Mouse (Mus musculus) gastrocnemius, postnatal 4 days (tissue): ENCODE measurements around the gene Zfp605. TPM values are rescaled to one million over a fixed set of nuclear protein-coding genes. Genes with fewer than 3 reads are reported as not detected.
A peak's percentile ranks its signal among the peaks of the same experiment; 100 is the strongest.
"Not testable (repeated sequence)": the region's sequence is repeated elsewhere in the genome, so short reads cannot be mapped to it uniquely, and the experiment has no call there.

Source experiments
- DNase-seq, 2 experiments: peaks; one replicate each; pipeline ENCODE4 v3.0.0; 2021 to 2022; ENCODE audit warnings: low spot score in 2 of 2, mixed read lengths in 2 of 2
- long read RNA-seq, 2 experiments: library from polyadenylated mRNA; stranded (forward); transcript quantifications; one replicate each; pipeline ENCODE4 v2.0.0; 2021
- total RNA-seq, 2 experiments: library from RNA; stranded (reverse); gene quantifications; 2 replicates each; pipeline ENCODE4 v1.2.3; 2021

The Zfp605 gene
- total RNA-seq = 1 to 10 TPM; 2.9 to 4.1 TPM
- long read RNA-seq, experiment 1, partial matches to known transcripts = 0 of 4 reads
- long read RNA-seq, experiment 1, other reads (novel, unspliced or antisense) = 1 of 4 reads
- long read RNA-seq, experiment 2, partial matches to known transcripts = 0 of 5 reads
- long read RNA-seq, experiment 2, other reads (novel, unspliced or antisense) = 2 of 5 reads

GRCm38 (mm10) chr5:110109991-110110441, at the start of gene Zfp605:
Gene Zfp605, plus strand, starts transcription at chr5:110110092.
- DNase-seq = peak; percentile 76 to 88

GRCm38 (mm10) chr5:110072413-110072812, 37.5 kb upstream of the Zfp605 start, which contains the start of gene Gm17655:
Gene Gm17655, minus strand, starts transcription at chr5:110072513.
- not testable (repeated sequence) for DNase-seq

- DNase-seq = no peak
Observed at GRCm38 (mm10) chr5:110082961-110083360, 26.9 kb upstream of the Zfp605 start.

- DNase-seq = no peak
Observed at GRCm38 (mm10) chr5:110086161-110086866, 23.6 kb upstream of the Zfp605 start.

GRCm38 (mm10) chr5:110091546-110091945, 18.3 kb upstream of the Zfp605 start:
- DNase-seq = no peak

GRCm38 (mm10) chr5:110094030-110094846, 15.7 kb upstream of the Zfp605 start, which contains the start of gene Gm35315:
Gene Gm35315, minus strand, starts transcription at chr5:110094420.
- peak; percentile 38 to 79 for DNase-seq

- no peak for DNase-seq
Observed at GRCm38 (mm10) chr5:110094847-110095213, 15.1 kb upstream of the Zfp605 start.

GRCm38 (mm10) chr5:110098991-110099477, 10.9 kb upstream of the Zfp605 start:
- DNase-seq = no peak

- DNase-seq = no peak
Observed at GRCm38 (mm10) chr5:110099656-110100580, 10.0 kb upstream of the Zfp605 start, which contains the start of gene Plcxd1. Gene Plcxd1, plus strand, starts transcription at chr5:110099969.

GRCm38 (mm10) chr5:110100921-110101631, 8.8 kb upstream of the Zfp605 start:
- no peak for DNase-seq

GRCm38 (mm10) chr5:110101716-110102347, 8.1 kb upstream of the Zfp605 start:
- DNase-seq = peak in 1 of 2 experiments; percentile 22

- DNase-seq = no peak
Observed at GRCm38 (mm10) chr5:110102429-110102828, 7.5 kb upstream of the Zfp605 start.

- no peak for DNase-seq
Observed at GRCm38 (mm10) chr5:110102853-110103625, 6.9 kb upstream of the Zfp605 start.

- no peak for DNase-seq
Observed at GRCm38 (mm10) chr5:110103901-110104615, 5.8 kb upstream of the Zfp605 start.

GRCm38 (mm10) chr5:110104616-110105380, 5.1 kb upstream of the Zfp605 start:
- no peak for DNase-seq

- DNase-seq = no peak
Observed at GRCm38 (mm10) chr5:110106140-110106871, 3.6 kb upstream of the Zfp605 start.
